Mouse (Mus musculus) stomach, postnatal 0 days (tissue): Measurements from ENCODE around the gene Epb41l1. TPM values are rescaled to one million over a fixed set of nuclear protein-coding genes. Genes with fewer than 3 reads are reported as not detected.

Source experiments
- ATAC-seq: fragments of 200-750 bp; cut with Nextera tagmentation; 2 replicates; pipeline ENCODE4 v1.8.0; 2017; ENCODE audit not compliant: low FRiP score, low TSS enrichment
- DNase-seq: peaks from one replicate; pipeline ENCODE4 v3.0.0-alpha.2; 2016; ENCODE audit warnings: low spot score
- H3K27ac ChIP-seq: fragments of 300-500 bp; sonication (generic); replicated peaks from 2 replicates; pipeline ENCODE4 v1.5.1; 2014; ENCODE audit warnings: mild to moderate bottlenecking, control low read depth
- H3K27me3 ChIP-seq: fragments of 300-500 bp; sonication (generic); 2 replicates; pipeline ENCODE4 v1.6.1; 2014; ENCODE audit warnings: low read length; ENCODE audit not compliant: control insufficient read depth, insufficient read depth
- H3K36me3 ChIP-seq: fragments of 300-500 bp; sonication (generic); 2 replicates; pipeline ENCODE4 v1.6.1; 2014; ENCODE audit warnings: low read length, mixed read lengths; ENCODE audit not compliant: control insufficient read depth, insufficient read depth
- H3K4me1 ChIP-seq: fragments of 300-500 bp; sonication (generic); replicated peaks from 2 replicates; pipeline ENCODE4 v1.6.1; 2014; ENCODE audit warnings: antibody characterized with exemption; ENCODE audit not compliant: control insufficient read depth, insufficient read depth
- H3K4me2 ChIP-seq: fragments of 300-500 bp; sonication (generic); replicated peaks from 2 replicates; pipeline ENCODE4 v1.6.1; 2014; ENCODE audit warnings: low read depth, mild to moderate bottlenecking, control low read depth, moderate library complexity
- H3K4me3 ChIP-seq: fragments of 300-500 bp; sonication (generic); 2 replicates; pipeline ENCODE4 v1.5.1; 2014; ENCODE audit warnings: low read depth, low read length, control low read depth
- H3K9ac ChIP-seq: fragments of 300-500 bp; sonication (generic); 2 replicates; pipeline ENCODE4 v1.6.1; 2014; ENCODE audit warnings: mild to moderate bottlenecking, low read length, control low read depth, mixed read lengths
- H3K9me3 ChIP-seq: fragments of 300-500 bp; sonication (generic); 2 replicates; pipeline ENCODE4 v1.6.1; 2016; ENCODE audit warnings: low read length; ENCODE audit not compliant: control insufficient read depth
- CTCF ChIP-seq: IDR thresholded peaks from 2 replicates; pipeline ENCODE4 v1.5.1; 2016; ENCODE audit warnings: antibody characterized with exemption, low read depth, mild to moderate bottlenecking, moderate library complexity
- EP300 ChIP-seq: optimal IDR thresholded peaks from 2 replicates; pipeline ENCODE3; 2016; ENCODE audit warnings: antibody characterized with exemption
- WGBS: fragments of 180-500 bp; shearing (Covaris S2); extraction: QIAGEN DNeasy Blood & Tissue Kit; methylation state at CpG from one replicate; pipeline ENCODE4 v1.1.7; 2014; 5-methylcytosine and 5-hydroxymethylcytosine counted together
- polyA plus RNA-seq: library from polyadenylated mRNA; unstranded; fragments of >200 nt; fragmentation: Nextera tagmentation; extraction: Ambion mirVana; gene quantifications from 2 replicates; pipeline ENCODE4 v1.2.1, GENCODE M21; 2015

Gene Epb41l1
- polyA plus RNA-seq, 1 experiment from 2014 or later = 1.7 TPM

DNA sequence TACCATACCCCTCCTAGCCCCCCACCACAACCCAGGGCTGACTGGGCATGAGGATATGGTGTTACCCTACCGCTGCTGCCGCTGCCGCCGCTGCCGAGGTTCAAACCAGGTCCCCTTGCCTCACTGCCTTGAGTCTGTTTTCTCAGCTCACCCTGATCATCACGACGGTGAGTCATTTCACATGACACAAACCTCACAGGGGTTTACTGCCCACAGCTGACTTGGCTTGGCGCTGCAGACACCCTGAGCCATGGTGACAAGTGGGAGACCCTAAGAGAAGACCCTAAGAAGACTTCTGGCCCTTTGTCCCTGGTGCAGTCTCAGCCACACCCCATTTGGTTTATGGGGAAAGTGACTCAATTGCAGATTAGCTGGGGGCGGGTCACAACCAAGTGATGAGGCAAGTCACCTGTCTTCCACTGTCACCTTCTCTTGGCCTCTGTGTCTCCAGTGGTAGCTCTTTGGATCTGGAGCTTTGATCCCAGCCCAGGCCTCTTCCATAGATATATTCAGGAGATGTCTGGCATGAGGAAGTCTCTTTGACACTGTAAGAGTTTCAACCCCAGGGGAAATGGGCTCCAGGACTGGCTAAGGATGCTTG lies 34.9 kb downstream of the Epb41l1 start:
- H3K9me3 ChIP-seq = no peaks in the 10 kb centered on the region
- DNase-seq = no peak
- no peaks in the 10 kb centered on the region for H3K36me3 ChIP-seq
- WGBS = 81% methylated on average over 9 of the region's 9 CpGs
- H3K27ac ChIP-seq = no peak overlapping the region
- no peak for ATAC-seq
- H3K4me3 ChIP-seq = no peak overlapping the region
- no peak overlapping the region for H3K4me2 ChIP-seq
- peaks cover 2% of the 10 kb centered on the region; the same call in 1 of the 2 replicates for H3K4me1 ChIP-seq
- TF ChIP-seq CTCF = no peak
- no peak for TF ChIP-seq EP300
- no peak overlapping the region for H3K9ac ChIP-seq
- H3K27me3 ChIP-seq = no peaks in the 10 kb centered on the region

DNA sequence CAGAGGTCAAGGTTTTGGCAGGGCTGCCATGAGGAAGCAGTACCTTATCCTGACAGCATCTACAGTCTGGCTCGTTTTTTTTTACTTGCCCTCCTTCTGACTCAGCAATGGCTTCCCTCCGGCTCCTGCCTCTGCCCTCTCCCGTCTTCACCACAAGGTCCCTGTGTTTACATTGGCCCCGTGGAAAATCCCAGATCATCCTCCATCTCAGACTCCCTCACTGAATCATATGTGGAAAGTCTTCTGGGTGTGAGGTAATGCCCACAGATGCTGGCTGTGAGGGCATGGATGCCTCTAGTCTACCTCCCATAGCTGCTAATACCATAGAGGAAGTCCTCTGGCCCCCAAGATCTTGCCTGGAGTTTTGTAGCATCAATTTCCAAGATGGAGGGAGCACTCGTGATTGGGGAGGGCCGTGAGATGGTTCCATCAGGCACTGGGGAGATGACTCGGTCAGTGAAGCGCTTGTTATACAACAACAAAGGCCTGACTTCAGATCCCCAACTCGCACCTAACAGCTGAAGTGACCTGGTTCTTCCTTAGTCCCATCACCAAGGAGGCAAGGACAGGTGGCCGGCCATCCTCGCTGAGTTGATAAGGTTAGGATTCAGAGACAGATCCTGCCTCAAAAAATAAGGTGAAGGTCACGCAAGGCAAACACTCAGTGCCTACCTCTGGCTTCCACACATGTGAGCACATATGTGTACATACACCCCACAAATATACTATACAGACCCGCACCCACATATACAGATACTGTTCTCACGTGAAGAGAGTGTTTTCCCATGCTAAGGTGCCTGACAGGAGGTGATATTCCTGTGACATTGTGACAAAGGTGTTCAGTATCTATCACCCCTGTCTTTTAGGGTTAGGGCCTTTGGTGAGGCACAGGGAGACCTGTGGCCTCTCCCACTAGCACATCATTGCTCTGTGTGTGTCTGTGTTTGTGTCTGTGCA lies 36.0 kb downstream of the Epb41l1 start:
- 63% methylated on average over 14 of the region's 14 CpGs for WGBS
- TF ChIP-seq CTCF (no peak), EP300 (no peak)
- Histone ChIP-seq H3K27me3 (no peaks in the 10 kb centered on the region), H3K4me1 (peaks cover 2% of the 10 kb centered on the region; the same call in 1 of the 2 replicates), H3K27ac (0 out of 2 replicates have a peak overlapping the region, but pooled peaks have one; percentile 45), H3K9ac (no peak overlapping the region), H3K4me3 (no peak overlapping the region), H3K36me3 (no peaks in the 10 kb centered on the region), H3K9me3 (no peaks in the 10 kb centered on the region), H3K4me2 (no peak overlapping the region)
- no peak for DNase-seq
- ATAC-seq = peak; percentile 36

DNA sequence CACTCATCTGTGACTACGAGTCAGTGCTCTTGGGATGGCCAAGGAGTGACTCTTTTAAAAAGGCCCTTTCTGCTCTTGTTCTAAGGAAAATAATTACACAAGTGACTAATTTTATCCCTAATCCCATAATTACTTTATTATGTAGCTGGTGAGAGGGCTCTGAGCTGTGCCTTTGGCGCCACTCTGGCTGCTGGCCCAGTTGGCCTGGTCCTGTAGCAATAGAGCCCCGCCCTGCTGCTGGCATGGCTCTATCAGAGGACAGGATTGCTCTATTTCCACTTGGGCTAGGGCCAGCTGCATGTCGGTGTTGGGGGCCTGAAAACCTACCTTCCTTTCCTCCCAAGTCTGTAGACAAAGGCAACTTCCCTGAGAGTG lies 36.6 kb downstream of the Epb41l1 start:
- DNase-seq (peak; percentile 77), ATAC-seq (peak; percentile 76)
- H3K36me3 ChIP-seq = no peaks in the 10 kb centered on the region
- no peaks in the 10 kb centered on the region for H3K9me3 ChIP-seq
- no peaks in the 10 kb centered on the region for H3K27me3 ChIP-seq
- H3K4me3 ChIP-seq = no peak overlapping the region
- no peak overlapping the region for H3K4me2 ChIP-seq
- WGBS = 22% methylated on average over 4 of the region's 4 CpGs
- no peaks in the 10 kb centered on the region; the same call in 1 of the 2 replicates for H3K4me1 ChIP-seq
- H3K9ac ChIP-seq = no peak overlapping the region
- TF ChIP-seq CTCF (0 out of 2 replicates have a peak, but pooled peaks have one; percentile 5), EP300 (no peak)
- 0 out of 2 replicates have a peak overlapping the region, but pooled peaks have one; percentile 45 for H3K27ac ChIP-seq

DNA sequence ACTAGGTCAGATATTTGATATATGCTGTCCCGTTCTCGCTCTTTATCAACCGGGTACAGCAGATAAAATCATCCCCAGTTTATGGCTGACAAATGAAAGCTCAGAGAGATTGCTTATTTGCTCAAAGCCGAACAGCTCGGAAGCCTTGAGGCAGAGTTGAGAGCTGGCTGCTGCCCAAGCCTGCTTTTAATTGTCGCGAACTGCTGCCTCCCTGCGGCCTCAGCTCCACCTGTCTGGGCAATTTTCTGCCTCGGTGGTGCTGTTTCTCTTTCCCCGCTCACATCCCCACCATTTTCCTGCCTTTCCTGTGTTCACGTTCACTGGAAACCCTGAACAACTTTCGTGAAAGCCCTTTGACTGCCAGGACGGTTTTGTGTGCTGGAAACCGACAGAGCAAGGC lies 39.8 kb downstream of the Epb41l1 start:
- Histone ChIP-seq H3K27me3 (no peaks in the 10 kb centered on the region), H3K36me3 (no peaks in the 10 kb centered on the region), H3K9me3 (no peaks in the 10 kb centered on the region), H3K27ac (no peak overlapping the region), H3K4me2 (no peak overlapping the region), H3K9ac (no peak overlapping the region), H3K4me1 (no peaks in the 10 kb centered on the region; the same call in 1 of the 2 replicates), H3K4me3 (no peak overlapping the region)
- DNase-seq (peak; percentile 70), ATAC-seq (no peak)
- WGBS = 23% methylated on average over 14 of the region's 14 CpGs
- TF ChIP-seq EP300 (no peak), CTCF (peak; percentile 69)

DNA sequence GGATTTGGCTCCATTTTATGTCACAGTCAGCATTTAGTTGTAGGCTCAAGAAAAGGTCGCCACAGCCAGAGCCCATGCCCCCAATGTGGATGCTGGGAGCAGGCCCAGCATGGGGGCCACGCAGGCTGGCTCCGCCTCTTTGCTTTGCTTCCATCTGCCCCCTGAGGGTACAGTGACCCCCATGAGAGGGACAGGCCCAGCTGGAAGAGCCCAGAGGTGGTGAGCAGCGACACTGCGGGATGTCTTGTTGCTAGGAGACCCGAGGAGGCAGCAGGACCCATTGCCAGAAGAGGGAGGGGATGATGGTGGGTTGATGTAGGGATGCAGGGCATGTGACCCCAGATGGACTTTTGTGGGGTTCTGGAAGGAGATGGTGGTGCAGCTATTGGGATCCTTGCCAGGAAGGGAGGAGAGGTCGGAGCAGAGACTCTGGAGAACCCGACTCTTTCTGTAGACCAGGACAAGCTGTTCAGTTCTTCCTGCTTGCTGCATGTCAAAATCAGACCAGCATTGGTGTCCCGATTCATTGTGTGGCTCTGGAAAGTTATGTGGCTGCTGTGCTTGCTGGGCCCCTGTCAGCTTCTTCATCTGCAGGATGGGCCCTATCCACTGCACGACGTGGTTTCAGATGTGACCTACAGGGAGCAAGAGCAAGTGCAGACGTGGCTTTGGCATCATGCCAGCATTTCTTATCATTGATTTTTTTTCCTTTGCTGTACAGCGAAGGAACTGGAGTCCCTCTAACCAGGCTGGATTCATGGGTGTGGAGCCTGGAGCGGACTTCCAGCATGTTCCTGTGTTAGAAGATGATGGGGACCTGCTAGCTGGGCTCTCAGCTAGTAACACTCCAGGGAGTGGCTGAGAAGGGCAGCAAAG lies 41.7 kb downstream of the Epb41l1 start:
- no peak for TF ChIP-seq CTCF
- TF ChIP-seq EP300 = no peak
- H3K9me3 ChIP-seq = no peaks in the 10 kb centered on the region
- ATAC-seq (peak; percentile 68), DNase-seq (peak; percentile 76)
- H3K4me2 ChIP-seq = no peak overlapping the region
- 46% methylated on average over 14 of the region's 14 CpGs for WGBS
- H3K36me3 ChIP-seq = no peaks in the 10 kb centered on the region
- H3K4me3 ChIP-seq = no peak overlapping the region
- H3K27me3 ChIP-seq = no peaks in the 10 kb centered on the region
- no peak overlapping the region for H3K9ac ChIP-seq
- H3K4me1 ChIP-seq = no peaks in the 10 kb centered on the region; the same call in 1 of the 2 replicates
- H3K27ac ChIP-seq = no peak overlapping the region
